Mouse (Mus musculus) embryonic fibroblast, embryonic 13.5 days (primary cell): Measurements from ENCODE around the gene Myo1b. TPM values are rescaled to one million over a fixed set of nuclear protein-coding genes. Genes with fewer than 3 reads are reported as not detected.
A peak's percentile ranks its signal among the peaks of the same experiment; 100 is the strongest.

ENCODE experiments used
- H3K27ac ChIP-seq: 2 replicates; pipeline ENCODE4 v1.5.1; 2012; ENCODE audit warnings: low read length, control low read depth, inconsistent platforms; ENCODE audit not compliant: insufficient read depth
- H3K4me1 ChIP-seq: 2 replicates; pipeline ENCODE4 v1.6.1; 2011; ENCODE audit warnings: low read length; ENCODE audit not compliant: control insufficient read depth, insufficient read depth
- H3K4me3 ChIP-seq: 2 replicates; pipeline ENCODE4 v1.5.1; 2011; ENCODE audit warnings: mild to moderate bottlenecking, control low read depth, low read length; ENCODE audit not compliant: insufficient read depth
- CTCF ChIP-seq: IDR thresholded peaks from 2 replicates; pipeline ENCODE4 v1.5.1; 2011; ENCODE audit warnings: mild to moderate bottlenecking, control low read depth, low read length, moderate library complexity, borderline replicate concordance; ENCODE audit not compliant: insufficient read depth
- POLR2A ChIP-seq: IDR thresholded peaks from 2 replicates; pipeline ENCODE4 v1.6.1; 2011; ENCODE audit warnings: low read depth, mild to moderate bottlenecking, control low read depth, low read length, moderate library complexity
- polyA plus RNA-seq: library from polyadenylated mRNA; stranded (reverse); fragments of >200 nt; gene quantifications from 2 replicates; pipeline ENCODE4 v1.2.4, GENCODE M21; 2011; ENCODE audit warnings: low read depth; ENCODE audit not compliant: missing spikeins, insufficient read length

Gene Myo1b
- polyA plus RNA-seq, 1 experiment = 66.5 TPM

DNA sequence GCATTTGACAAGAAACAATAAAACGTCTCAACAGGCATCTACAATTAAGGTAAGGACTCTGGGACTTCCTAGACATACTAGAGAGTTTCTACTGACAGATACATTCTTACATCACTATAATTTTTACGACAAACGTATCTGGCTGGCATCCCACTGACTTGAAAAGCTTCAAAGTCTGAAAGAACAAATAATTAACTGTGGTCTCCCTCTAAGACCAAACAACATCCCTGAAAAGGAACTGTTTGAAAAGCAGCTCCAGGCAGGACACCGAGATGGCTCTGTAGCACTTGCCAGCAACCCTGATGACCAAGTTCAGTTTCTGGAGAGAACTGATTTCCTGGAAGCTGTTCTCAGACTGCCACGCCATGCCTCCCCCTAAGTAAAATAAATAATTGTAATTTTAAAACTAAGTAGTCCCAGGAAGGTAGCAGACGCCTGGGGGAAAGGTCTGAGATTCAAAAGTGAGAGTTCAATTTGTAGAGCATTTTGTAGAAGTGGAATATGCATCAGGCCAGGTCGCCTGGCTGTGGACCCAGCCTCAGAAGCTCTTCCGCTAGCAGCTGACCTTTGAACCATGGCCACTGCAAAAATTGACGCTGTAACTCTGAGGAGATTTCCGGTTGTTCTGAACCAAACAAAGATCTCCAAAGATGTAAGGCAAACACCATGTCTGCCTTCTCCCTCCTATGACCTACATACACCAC, 60.2 kb downstream of the Myo1b start:
- peaks cover 6% of the 10 kb centered on the region; the same call in 1 of the 2 replicates for H3K4me1 ChIP-seq

DNA sequence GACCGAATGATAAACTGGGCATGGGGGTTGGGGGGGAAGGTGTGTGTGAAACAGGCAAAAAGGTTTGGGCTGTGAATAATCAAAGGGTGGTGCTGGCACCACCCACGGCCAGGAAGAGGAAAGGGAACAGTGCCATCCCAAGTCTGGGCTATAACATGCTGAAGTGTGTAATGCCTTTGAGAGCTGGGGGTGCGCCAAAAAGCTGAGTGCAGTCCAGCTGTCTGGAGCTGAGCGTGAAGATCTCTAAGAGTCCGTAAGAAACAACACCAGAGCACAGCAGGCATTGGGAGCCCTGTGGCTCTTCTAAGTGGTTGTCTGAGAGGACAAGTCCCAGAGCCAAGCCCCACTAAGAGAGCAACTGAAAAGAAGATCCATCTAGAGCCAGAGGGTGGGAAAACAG, 63.6 kb downstream of the Myo1b start:
- no peak overlapping the region for H3K27ac ChIP-seq
- H3K4me3 ChIP-seq = no peak overlapping the region
- TF ChIP-seq CTCF (no peak), POLR2A (no peak)
- H3K4me1 ChIP-seq = peaks cover 8% of the 10 kb centered on the region

More for the DNA sequence above, 60.2 kb downstream of the Myo1b start:
- Histone ChIP-seq H3K27ac (no peak overlapping the region), H3K4me3 (no peak overlapping the region)
- TF ChIP-seq CTCF (no peak), POLR2A (no peak)

DNA sequence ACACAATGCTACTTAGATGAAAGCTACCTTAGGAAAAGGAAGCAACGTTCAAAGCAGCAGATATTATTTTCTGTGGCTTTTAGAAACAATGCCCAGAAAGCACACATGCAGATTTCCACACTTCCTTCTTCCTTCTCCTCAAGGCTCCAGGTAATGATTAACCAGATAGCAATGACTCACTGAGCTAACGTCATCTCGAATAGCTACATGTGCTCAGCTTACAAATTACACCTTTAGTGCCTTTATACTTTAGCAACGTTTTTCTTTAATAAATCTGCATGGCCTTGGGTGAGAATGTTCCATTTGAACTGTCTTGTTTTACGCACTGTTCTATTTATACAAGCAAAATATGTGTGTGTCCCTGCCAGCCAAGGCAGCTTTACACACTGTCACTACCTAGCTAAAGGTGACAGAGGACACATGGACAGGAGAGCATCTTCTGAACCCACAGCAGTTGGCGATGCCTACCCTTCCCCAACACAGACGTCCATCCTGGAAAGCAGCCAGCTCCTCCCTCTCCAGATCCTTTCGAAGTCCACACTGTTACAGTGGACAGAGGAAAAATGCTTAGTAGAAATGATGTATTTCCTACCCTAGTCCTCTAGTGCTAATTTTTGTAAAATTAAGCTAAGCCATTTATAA, 66.2 kb downstream of the Myo1b start:
- Histone ChIP-seq H3K27ac (no peak overlapping the region), H3K4me3 (no peak overlapping the region), H3K4me1 (peaks cover 6% of the 10 kb centered on the region)
- TF ChIP-seq CTCF = no peak
- TF ChIP-seq POLR2A = no peak

GRCm38 (mm10) chr1:51845264-51846036, 70.4 kb downstream of the Myo1b start:
- peaks cover 2% of the 10 kb centered on the region; the same call in 1 of the 2 replicates for H3K4me1 ChIP-seq
- H3K4me3 ChIP-seq = no peak overlapping the region
- TF ChIP-seq CTCF (no peak), POLR2A (no peak)
- no peak overlapping the region for H3K27ac ChIP-seq

DNA sequence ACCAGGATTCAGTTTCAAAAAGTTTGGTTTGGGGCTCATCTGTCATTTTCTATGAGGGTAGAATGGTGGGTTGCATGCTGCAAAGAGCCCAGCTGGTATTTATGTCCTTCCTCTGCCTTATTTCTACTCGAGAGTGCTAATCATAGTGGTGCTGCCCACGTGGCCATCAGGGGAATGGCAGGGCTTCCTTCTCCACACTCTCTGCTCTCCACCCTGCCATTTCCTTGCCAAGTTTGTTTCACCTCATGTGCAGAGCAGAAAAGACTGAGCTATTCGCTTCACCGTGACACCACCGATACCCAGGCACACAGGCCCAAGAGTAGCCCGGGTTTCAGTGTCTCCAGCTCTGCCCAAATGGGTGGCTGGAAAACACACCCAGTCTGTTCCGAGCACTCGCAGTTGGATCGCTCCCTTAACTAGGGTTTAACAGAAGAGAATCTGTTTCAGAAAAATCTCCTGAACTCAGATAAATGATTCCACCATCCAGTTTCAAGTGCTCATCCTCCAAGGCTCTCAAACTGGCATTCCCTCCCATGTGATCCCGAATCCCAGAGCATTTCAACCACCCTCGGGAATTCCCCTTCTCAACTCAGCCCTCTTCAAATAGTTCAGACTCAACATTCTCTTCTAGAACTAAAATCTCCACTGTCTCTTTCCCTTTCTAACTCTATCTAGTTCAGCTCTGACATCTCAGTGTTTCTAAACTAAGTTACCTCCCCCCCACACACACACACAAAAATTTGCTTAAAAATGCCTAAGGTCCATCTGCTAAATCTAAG, 77.8 kb downstream of the Myo1b start:
- H3K4me1 ChIP-seq = peaks cover 6% of the 10 kb centered on the region; the same call in 1 of the 2 replicates
- TF ChIP-seq CTCF (no peak), POLR2A (no peak)
- H3K27ac ChIP-seq = peak overlapping the region; percentile 12; the same call in 1 of the 2 replicates
- H3K4me3 ChIP-seq = no peak overlapping the region

DNA sequence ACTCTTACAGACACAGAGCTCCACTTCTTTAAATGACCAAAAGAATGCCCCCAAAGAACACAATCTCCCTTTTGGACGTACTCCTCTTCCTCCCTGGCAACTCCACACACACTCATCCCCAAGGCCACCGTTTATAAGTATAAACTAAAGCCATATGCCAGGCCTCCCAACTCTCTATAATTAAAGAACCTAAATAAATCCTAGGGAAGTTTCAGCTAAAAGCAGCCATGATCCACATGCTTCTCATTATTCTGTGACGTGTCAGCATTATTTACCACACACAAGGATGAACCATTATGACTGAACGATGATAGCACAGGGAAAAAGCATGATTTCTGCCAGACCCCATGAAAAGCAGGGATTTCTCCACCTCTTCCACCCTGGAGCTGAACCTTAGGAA, 78.6 kb downstream of the Myo1b start:
- H3K4me1 ChIP-seq = peaks cover 6% of the 10 kb centered on the region; the same call in 1 of the 2 replicates
- no peak overlapping the region; the same call in 1 of the 2 replicates for H3K27ac ChIP-seq
- H3K4me3 ChIP-seq = no peak overlapping the region
- TF ChIP-seq POLR2A (no peak), CTCF (no peak)

GRCm38 (mm10) chr1:51835795-51836194, 80.1 kb downstream of the Myo1b start:
- peaks cover 7% of the 10 kb centered on the region; the same call in 1 of the 2 replicates for H3K4me1 ChIP-seq
- TF ChIP-seq POLR2A (no peak), CTCF (no peak)
- no peak overlapping the region for H3K4me3 ChIP-seq
- no peak overlapping the region for H3K27ac ChIP-seq

DNA sequence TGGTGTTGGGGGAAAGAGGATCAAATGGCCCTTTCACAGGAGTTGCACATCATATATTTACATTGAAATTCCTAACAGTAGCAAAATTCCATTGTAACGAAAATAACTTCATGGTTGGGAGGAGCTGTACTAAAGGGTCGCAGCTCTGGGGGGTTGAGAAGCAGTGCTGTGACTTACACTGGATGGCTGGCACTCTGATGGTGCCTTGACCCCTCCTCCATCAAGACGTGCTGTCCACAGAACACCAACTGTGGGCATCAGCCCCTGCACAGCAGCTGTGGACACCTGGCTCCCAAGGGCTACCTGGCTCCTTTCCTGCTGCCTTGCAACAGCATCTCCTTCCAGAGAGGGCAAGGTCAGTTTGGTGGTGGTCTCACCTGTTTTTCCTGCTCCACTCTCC, 81.8 kb downstream of the Myo1b start:
- TF ChIP-seq CTCF (no peak), POLR2A (no peak)
- Histone ChIP-seq H3K27ac (no peak overlapping the region), H3K4me1 (peaks cover 11% of the 10 kb centered on the region), H3K4me3 (no peak overlapping the region)

GRCm38 (mm10) chr1:51829353-51829752, 86.5 kb downstream of the Myo1b start:
- no peak overlapping the region for H3K27ac ChIP-seq

More at GRCm38 (mm10) chr1:51829353-51829752, 86.5 kb downstream of the Myo1b start:
- no peak for TF ChIP-seq POLR2A
- TF ChIP-seq CTCF = no peak
- H3K4me3 ChIP-seq = no peak overlapping the region
- H3K4me1 ChIP-seq = peaks cover 10% of the 10 kb centered on the region
